Mouse (Mus musculus): ENCODE data around the gene Wnt7b.

Wnt7b gene

GRCm38 (mm10) chr15:85568402-85568801 is 13.9 kb downstream of the Wnt7b start:
- DNase-seq, result no peak

GRCm38 (mm10) chr15:85564966-85565365 is 17.3 kb downstream of the Wnt7b start:
- DNase-seq, result no peak

- no peak for DNase-seq
Observed at GRCm38 (mm10) chr15:85564034-85564769, 18.1 kb downstream of the Wnt7b start.

GRCm38 (mm10) chr15:85561953-85562352 is 20.3 kb downstream of the Wnt7b start:
- DNase-seq, result no peak

GRCm38 (mm10) chr15:85560830-85561229 is 21.4 kb downstream of the Wnt7b start:
- DNase-seq, result no peak

GRCm38 (mm10) chr15:85558840-85559540 is 23.3 kb downstream of the Wnt7b start:
- DNase-seq, result no peak

- peak; percentile 78 for DNase-seq
Observed at GRCm38 (mm10) chr15:85555799-85556198, 26.5 kb downstream of the Wnt7b start.

GRCm38 (mm10) chr15:85553421-85553820 is 28.9 kb downstream of the Wnt7b start:
- DNase-seq, result no peak

GRCm38 (mm10) chr15:85546500-85546899 is 35.8 kb downstream of the Wnt7b start:
- DNase-seq, result no peak

GRCm38 (mm10) chr15:85545369-85545768 is 36.9 kb downstream of the Wnt7b start:
- no peak for DNase-seq

- DNase-seq, result peak; percentile 85
Observed at GRCm38 (mm10) chr15:85538170-85538569, 44.1 kb downstream of the Wnt7b start.

GRCm38 (mm10) chr15:85537151-85537550 is 45.1 kb downstream of the Wnt7b start:
- no peak for DNase-seq

- no peak for DNase-seq
Observed at GRCm38 (mm10) chr15:85534646-85535045, 47.6 kb downstream of the Wnt7b start.

GRCm38 (mm10) chr15:85534215-85534614 is 48.1 kb downstream of the Wnt7b start:
- DNase-seq, result peak; percentile 73

- DNase-seq, result no peak
Observed at GRCm38 (mm10) chr15:85532063-85532462, 50.2 kb downstream of the Wnt7b start.

GRCm38 (mm10) chr15:85529911-85530310 is 52.4 kb downstream of the Wnt7b start:
- no peak for DNase-seq

- DNase-seq, result no peak
Observed at GRCm38 (mm10) chr15:85524404-85524950, 57.8 kb downstream of the Wnt7b start.

- DNase-seq, result peak; percentile 66
Observed at GRCm38 (mm10) chr15:85523173-85523991, 58.9 kb downstream of the Wnt7b start.

GRCm38 (mm10) chr15:85519438-85519837 is 62.8 kb downstream of the Wnt7b start:
- no peak for DNase-seq

- no peak for DNase-seq
Observed at GRCm38 (mm10) chr15:85507370-85508014, 74.8 kb downstream of the Wnt7b start.

GRCm38 (mm10) chr15:85506680-85507079 is 75.6 kb downstream of the Wnt7b start:
- no peak for DNase-seq

GRCm38 (mm10) chr15:85505118-85505925 is 77.0 kb downstream of the Wnt7b start:
- no peak for DNase-seq

All from kidney, adult 11 months (tissue).